Mouse (Mus musculus): Measurements from ENCODE around the gene Bex2. TPM values are rescaled to one million over a fixed set of nuclear protein-coding genes. Genes with fewer than 3 reads are reported as not detected.

Gene Bex2
- polyA plus RNA-seq (2012; rRNA removed): 1.1 and 1.6 TPM in 2 replicates

GRCm38 (mm10) chrX:136068020-136068419, at the start of gene Bex2:
TSS of gene Bex2 (minus strand) at chrX:136068236.

DNA sequence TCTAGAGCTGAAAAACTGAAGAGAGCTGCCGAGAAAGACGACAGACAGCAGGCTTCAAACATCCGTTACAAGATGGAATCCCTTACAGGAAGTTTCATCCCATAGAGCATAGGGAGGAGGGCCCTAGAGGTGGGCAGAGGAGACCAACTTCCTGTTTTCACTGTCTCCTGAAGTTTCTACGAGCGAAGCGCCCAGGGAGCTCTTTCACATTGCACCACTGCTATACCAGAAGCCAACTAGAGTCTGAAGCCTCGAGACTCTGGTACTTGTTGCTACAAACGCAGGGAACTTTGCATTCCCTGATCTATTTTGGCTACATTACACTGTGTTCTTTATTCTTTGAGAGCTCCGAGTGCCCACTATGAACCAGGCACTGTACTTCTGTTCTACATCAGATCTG, 17.1 kb upstream of the Bex2 start, which contains the start of gene Nxf3:
Gene Nxf3 (minus strand): TSS at position 101 of the 400 bp plus-strand sequence.

GRCm38 (mm10) chrX:136032799-136033763, 35.0 kb downstream of the Bex2 start, which contains the start of gene Arxes1:
TSS of gene Arxes1 (plus strand) at chrX:136033367.

Other genes with a start within 250 kb of the Bex2 start
- gene Gprasp2, start 229.2 kb downstream of the Bex2 start, polyA plus RNA-seq (2012; rRNA removed): 0.14 and 1.3 TPM in 2 replicates
- 1.5 and 1.9 TPM in 2 replicates for gene Arxes2, start 74.4 kb downstream of the Bex2 start, polyA plus RNA-seq (2012; rRNA removed)
- gene Arxes1, start 34.9 kb downstream of the Bex2 start, polyA plus RNA-seq (2012; rRNA removed): 0.57 and 1.1 TPM in 2 replicates
- 0.02 and 0.04 TPM in 2 replicates for gene Nxf3, start 17.0 kb upstream of the Bex2 start, polyA plus RNA-seq (2012; rRNA removed)
- 0.25 and 0.40 TPM in 2 replicates for gene Bex4, start 70.8 kb upstream of the Bex2 start, polyA plus RNA-seq (2012; rRNA removed)
- gene Tceal8, start 104.1 kb upstream of the Bex2 start, polyA plus RNA-seq (2012; rRNA removed): 0.25 and 0.27 TPM in 2 replicates
- 0.28 TPM in 1 of 2 replicates, not detected in the other for gene Tceal5, start 135.6 kb upstream of the Bex2 start, polyA plus RNA-seq (2012; rRNA removed)
- not detected in 2 replicates for gene Tceal7, start 146.5 kb upstream of the Bex2 start, polyA plus RNA-seq (2012; rRNA removed)
- gene Bex1, start 147.3 kb upstream of the Bex2 start, polyA plus RNA-seq (2012; rRNA removed): 0.24 and 0.53 TPM in 2 replicates
- gene Tceal9, start 176.8 kb upstream of the Bex2 start, polyA plus RNA-seq (2012; rRNA removed): 1.8 and 2.1 TPM in 2 replicates
- gene Bex3, start 202.0 kb upstream of the Bex2 start, polyA plus RNA-seq (2012; rRNA removed): 7.9 and 8.0 TPM in 2 replicates

Measured in stomach, adult 2 months (tissue).